Mouse (Mus musculus): ENCODE data around the gene Ergic2. TPM values are rescaled to one million over a fixed set of nuclear protein-coding genes. Genes with fewer than 3 reads are reported as not detected.
A peak's percentile ranks its signal among the peaks of the same experiment; 100 is the strongest.

Ergic2 gene
- polyA plus RNA-seq, 1 experiment from 2014 or later = 182 TPM

- H3K9me3 ChIP-seq = no peaks in the 10 kb centered on the region
- ATAC-seq (ENCODE audit: low FRiP score, low read depth) = no peak
- 0 out of 2 replicates have a peak overlapping the region, but pooled peaks have one; percentile 10 for H3K9ac ChIP-seq
- no peaks in the 10 kb centered on the region for H3K36me3 ChIP-seq
- no peak overlapping the region for H3K4me3 ChIP-seq
- WGBS = 18% methylated on average over 10 of the region's 10 CpGs
- H3K4me2 ChIP-seq = peak overlapping the region; percentile 30
- peaks cover 5% of the 10 kb centered on the region; the same call in 1 of the 2 replicates for H3K4me1 ChIP-seq (replicated peaks)
- no peaks in the 10 kb centered on the region for H3K27me3 ChIP-seq
- no peak overlapping the region for H3K27ac ChIP-seq (replicated peaks)
Measured at GRCm38 (mm10) chr6:148132314-148132713, 79.9 kb downstream of the Ergic2 start.

Other genes with a start within 250 kb of the Ergic2 start
- 25.2 and 27.1 TPM in 2 replicates for gene Far2, start 165.1 kb downstream of the Ergic2 start, polyA plus RNA-seq (2015; fragmentation: Nextera tagmentation; extraction: Ambion mirVana)
- 3.1 and 3.6 TPM in 2 replicates for gene Tmtc1, start 232.0 kb upstream of the Ergic2 start, polyA plus RNA-seq (2015; fragmentation: Nextera tagmentation; extraction: Ambion mirVana)